Mouse (Mus musculus): ENCODE data around the gene Btbd16.

Btbd16 gene

DNA sequence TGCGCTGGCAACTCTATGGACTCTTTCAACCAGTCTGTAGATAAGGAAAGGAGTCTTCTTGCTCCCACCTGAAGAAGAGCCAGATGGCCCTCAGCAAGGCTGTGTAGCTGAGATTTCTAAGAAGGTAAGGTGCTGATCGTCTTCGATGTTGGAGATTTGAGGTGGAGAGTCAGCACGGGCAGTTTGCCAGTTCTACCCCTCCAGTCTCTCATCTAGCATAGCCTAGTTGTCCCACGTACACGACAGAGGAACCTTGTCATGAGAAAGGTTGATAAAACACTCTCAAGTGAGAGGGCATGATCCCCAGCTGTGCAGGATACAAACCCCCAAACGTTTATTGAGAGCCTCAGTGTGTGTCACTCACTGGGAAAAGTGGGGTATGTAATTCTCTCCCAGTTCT, 90.8 kb downstream of the Btbd16 start:
- no peak for DNase-seq (ENCODE audit: low spot score)

GRCm38 (mm10) chr7:130865613-130866591, 92.0 kb downstream of the Btbd16 start, which contains the start of gene Plekha1:
TSS of gene Plekha1 (plus strand) at chr7:130865756.
- peak; percentile 84 for DNase-seq (ENCODE audit: low spot score)

DNA sequence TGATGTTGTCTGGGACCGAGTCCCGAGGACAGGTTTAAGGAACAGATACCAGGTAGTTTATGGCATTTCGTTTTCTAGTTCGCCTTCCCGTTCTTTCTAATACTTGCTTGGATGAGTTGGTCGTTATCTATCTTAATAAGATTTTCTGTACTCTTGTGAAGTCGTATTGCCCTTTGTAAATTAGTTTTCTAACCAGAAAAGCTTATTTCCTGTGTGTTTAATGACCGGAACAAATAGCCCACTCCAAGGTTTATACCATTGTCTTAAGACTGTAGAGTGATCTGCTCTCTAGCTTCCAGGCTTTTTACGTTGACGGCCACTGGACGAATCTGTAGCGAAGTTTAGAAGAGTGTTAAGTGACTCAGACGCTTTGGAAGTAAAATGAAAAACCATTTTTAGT, 92.8 kb downstream of the Btbd16 start:
- no peak for DNase-seq (ENCODE audit: low spot score)

DNA sequence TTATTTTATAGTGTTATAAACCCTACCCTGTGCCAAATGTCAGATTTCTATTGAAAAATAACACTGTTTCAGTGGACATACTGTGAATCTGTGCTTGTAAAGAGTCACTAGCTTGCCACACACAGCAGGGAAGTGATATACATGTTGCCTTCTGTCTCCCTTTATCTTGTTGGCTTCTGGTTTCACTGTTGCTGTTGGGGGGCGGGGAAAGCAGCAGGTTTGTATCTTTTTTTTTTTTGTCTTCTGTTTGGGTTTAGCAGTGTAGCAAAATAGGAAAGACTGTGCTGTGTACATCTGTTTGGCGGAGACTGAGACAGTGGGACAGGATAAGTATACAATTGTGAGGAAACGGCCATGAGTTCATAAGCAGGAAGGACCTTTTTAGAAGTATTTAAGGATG, 93.4 kb downstream of the Btbd16 start:
- DNase-seq (ENCODE audit: low spot score): no peak

Measured in spleen, adult 12 weeks (tissue).